Mouse (Mus musculus): ENCODE results near the gene Ddc. TPM values are rescaled to one million over a fixed set of nuclear protein-coding genes. Genes with fewer than 3 reads are reported as not detected.

Ddc gene
- polyA plus RNA-seq, 1 experiment from 2014 or later, result 114 TPM

DNA sequence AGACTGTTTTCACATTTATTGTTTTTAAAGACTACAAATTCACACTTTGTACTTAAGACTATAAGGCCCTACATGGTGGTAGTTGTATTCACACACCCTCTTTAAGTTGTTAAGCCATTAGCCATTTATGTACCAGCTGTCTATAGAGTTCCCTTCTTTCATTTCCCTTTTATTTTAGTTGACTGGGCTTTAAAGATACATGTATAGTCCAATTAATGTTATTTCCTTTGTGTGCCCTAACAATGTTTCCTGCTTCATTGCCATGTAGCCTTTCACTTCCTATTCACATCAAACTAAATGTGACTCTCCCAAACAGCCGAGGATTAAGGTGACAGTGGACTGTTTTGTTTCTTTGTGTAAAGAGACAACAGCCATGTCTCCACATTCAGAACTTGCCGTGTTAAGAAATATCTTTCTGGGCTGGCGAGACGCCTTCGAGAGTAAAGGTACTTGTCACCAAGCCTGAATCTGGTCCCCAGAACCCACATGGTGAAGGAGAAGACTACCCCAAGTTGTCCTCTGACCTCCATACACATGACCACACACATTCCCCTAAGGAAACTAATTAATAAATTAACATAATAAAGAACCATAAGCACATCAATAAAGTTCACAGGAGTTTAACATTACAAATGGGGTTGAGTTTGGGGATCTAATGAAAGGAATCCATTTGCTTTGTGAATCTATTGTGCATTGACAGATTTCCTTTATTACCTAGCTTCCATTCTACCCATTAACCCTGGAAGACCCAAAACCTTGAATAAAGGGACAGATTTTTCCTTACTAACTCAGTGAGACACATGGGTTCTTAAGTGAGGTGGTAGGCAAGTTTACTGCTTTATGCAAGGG, 43.1 kb upstream of the Ddc start:
- no peak overlapping the region for H3K4me3 ChIP-seq (ENCODE audit: control insufficient read depth in 1 of 2, insufficient read depth in 1 of 2, low read depth in 1 of 2, low read length in 2 of 2)
- WGBS, result 81% methylated on average over 5 of the region's 5 CpGs
- H3K4me2 ChIP-seq (ENCODE audit: low read length), result no peak overlapping the region
- no peaks in the 10 kb centered on the region for H3K9me3 ChIP-seq (ENCODE audit: control insufficient read depth, low read length)
- no peaks in the 10 kb centered on the region for H3K27me3 ChIP-seq (ENCODE audit: control insufficient read depth, insufficient read depth, low read length)
- ATAC-seq (ENCODE audit: insufficient number of reproducible peaks, insufficient read depth, low FRiP score, low read depth), result no peak
- H3K9ac ChIP-seq (ENCODE audit: low read length), result no peak overlapping the region
- peak overlapping the region; percentile 28 to 88; a peak in 3 of 4 replicates for H3K27ac ChIP-seq (replicated peaks in 1 of 2; ENCODE audit: control insufficient read depth in 1 of 2, insufficient read depth in 1 of 2, low read depth in 2 of 2, low read length in 2 of 2)
- H3K36me3 ChIP-seq (ENCODE audit: control insufficient read depth, insufficient read depth, low read length), result peaks cover 94% of the 10 kb centered on the region
- H3K4me1 ChIP-seq (ENCODE audit: control insufficient read depth in 2 of 2, insufficient read depth in 2 of 2, low read length in 2 of 2), result peaks cover 11 to 46% of the 10 kb centered on the region in 2 experiments

DNA sequence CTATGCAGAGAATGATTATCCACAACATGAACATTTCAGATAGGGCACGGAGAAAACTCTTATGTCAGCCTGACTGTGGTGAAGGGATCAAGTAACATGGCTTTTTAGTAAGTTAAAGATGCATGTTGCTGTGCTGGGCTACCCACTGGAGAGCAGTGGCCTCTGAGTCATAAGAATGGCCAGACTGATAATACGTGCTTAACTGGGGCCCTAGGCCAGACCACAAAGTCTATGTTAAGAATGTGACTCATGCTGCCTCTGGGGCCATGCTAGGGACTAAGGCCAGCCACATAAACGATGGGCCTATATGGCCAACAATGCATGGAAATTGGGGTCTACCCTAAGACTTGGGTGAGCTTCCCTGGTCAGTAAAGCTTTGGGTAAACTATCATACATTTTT, 41.7 kb upstream of the Ddc start:
- peaks cover 11 to 49% of the 10 kb centered on the region in 2 experiments for H3K4me1 ChIP-seq (ENCODE audit: control insufficient read depth in 2 of 2, insufficient read depth in 2 of 2, low read length in 2 of 2)
- peak; percentile 74 for ATAC-seq (ENCODE audit: insufficient number of reproducible peaks, insufficient read depth, low FRiP score, low read depth)

DNA sequence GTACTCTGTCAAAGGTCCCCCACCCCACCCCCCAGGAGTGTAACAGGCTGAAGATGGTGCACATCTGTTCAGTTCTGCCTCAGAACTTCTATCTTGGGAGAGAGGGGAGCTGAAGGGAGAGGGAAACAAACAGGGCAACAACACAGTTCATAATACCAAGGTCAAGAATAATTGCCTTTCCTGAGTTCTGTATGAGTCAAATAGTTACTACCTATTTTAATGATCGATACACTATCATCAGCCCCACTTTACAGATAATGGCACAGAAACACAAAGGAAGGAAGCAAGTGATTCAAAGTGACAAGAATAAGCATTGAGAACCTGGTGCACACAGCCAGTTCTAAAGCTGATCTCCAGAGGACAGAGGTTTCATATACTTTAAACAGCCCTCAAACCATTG, 40.6 kb upstream of the Ddc start:
- peaks cover 94% of the 10 kb centered on the region for H3K36me3 ChIP-seq (ENCODE audit: control insufficient read depth, insufficient read depth, low read length)
- H3K4me1 ChIP-seq (ENCODE audit: control insufficient read depth in 2 of 2, insufficient read depth in 2 of 2, low read length in 2 of 2), result peaks cover 9 to 49% of the 10 kb centered on the region in 2 experiments
- H3K9me3 ChIP-seq (ENCODE audit: control insufficient read depth, low read length), result no peaks in the 10 kb centered on the region
- 92% methylated on average over 1 of the region's 1 CpGs for WGBS
- no peak overlapping the region for H3K4me3 ChIP-seq (ENCODE audit: control insufficient read depth in 1 of 2, insufficient read depth in 1 of 2, low read depth in 1 of 2, low read length in 2 of 2)
- no peak for ATAC-seq (ENCODE audit: insufficient number of reproducible peaks, insufficient read depth, low FRiP score, low read depth)
- H3K27ac ChIP-seq (replicated peaks in 1 of 2; ENCODE audit: control insufficient read depth in 1 of 2, insufficient read depth in 1 of 2, low read depth in 2 of 2, low read length in 2 of 2), result peak overlapping the region in 1 of 2 experiments; percentile 53; a peak in 2 of 4 replicates
- no peak overlapping the region for H3K4me2 ChIP-seq (ENCODE audit: low read length)
- H3K9ac ChIP-seq (ENCODE audit: low read length), result 0 out of 2 replicates have a peak overlapping the region, but pooled peaks have one; percentile 5
- H3K27me3 ChIP-seq (ENCODE audit: control insufficient read depth, insufficient read depth, low read length), result no peaks in the 10 kb centered on the region

More for the DNA sequence above, 41.7 kb upstream of the Ddc start:
- Histone ChIP-seq H3K9me3 (ENCODE audit: control insufficient read depth, low read length) (no peaks in the 10 kb centered on the region), H3K4me3 (ENCODE audit: control insufficient read depth in 1 of 2, insufficient read depth in 1 of 2, low read depth in 1 of 2, low read length in 2 of 2) (no peak overlapping the region), H3K27me3 (ENCODE audit: control insufficient read depth, insufficient read depth, low read length) (no peaks in the 10 kb centered on the region), H3K36me3 (ENCODE audit: control insufficient read depth, insufficient read depth, low read length) (peaks cover 94% of the 10 kb centered on the region), H3K27ac (replicated peaks in 1 of 2; ENCODE audit: control insufficient read depth in 1 of 2, insufficient read depth in 1 of 2, low read depth in 2 of 2, low read length in 2 of 2) (peak overlapping the region; percentile 54 to 69), H3K9ac (ENCODE audit: low read length) (no peak overlapping the region), H3K4me2 (ENCODE audit: low read length) (no peak overlapping the region)
- WGBS, result 23% methylated on average over 3 of the region's 3 CpGs

DNA sequence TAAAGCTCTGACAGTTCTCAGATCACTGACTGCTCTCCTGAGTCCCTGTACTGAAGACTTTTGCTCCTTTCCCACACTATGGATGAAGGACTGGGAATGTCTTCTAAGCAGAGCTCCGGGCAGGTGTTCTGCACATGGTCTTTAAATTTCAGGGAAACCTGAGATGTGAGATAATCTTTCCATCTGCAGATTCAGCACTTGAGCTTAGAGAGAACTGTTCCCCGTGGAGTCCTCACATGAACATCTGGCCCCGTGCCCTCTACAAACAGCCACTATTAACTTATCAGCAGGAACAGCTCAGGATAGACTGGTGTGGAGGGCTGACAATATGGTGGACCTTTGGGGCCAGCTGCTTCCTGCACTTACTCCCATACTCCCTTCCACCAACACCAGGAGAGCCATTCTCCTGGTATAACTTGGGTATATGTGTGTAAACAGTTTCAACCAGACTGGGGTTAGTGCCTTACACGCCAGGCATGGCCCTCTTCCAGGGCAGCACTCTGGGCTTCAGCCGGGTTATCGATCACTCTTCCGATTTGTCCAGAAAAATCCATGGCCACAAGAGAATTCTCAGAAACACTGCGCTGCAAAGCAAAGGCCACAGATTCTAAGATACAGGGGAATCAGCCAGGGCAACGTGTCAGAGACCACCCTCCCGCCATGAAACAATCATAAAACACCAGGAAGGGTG, 39.5 kb upstream of the Ddc start:
- no peak for ATAC-seq (ENCODE audit: insufficient number of reproducible peaks, insufficient read depth, low FRiP score, low read depth)
- WGBS, result 79% methylated on average over 10 of the region's 10 CpGs

DNA sequence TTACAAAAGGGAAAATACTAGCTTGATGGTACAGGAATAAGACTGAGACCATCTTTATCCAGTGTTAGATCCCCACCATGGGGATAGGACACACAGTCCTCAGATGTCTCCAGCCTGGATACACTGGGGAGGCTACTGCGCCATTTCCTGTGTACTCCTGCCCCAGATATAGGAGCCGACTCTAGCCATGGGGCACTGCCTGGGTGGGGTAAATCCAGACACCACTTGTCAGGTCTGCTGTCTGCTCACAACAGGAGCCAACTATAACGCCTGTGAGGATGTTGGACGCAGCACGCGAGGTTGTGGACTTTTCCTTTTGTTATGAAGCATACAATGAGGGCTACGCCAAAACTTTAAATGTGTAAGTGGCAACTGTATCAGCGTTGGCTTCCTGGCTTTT, 36.9 kb upstream of the Ddc start:
- Histone ChIP-seq H3K27me3 (ENCODE audit: control insufficient read depth, insufficient read depth, low read length) (no peaks in the 10 kb centered on the region), H3K4me3 (ENCODE audit: control insufficient read depth in 1 of 2, insufficient read depth in 1 of 2, low read depth in 1 of 2, low read length in 2 of 2) (no peak overlapping the region), H3K4me2 (ENCODE audit: low read length) (no peak overlapping the region), H3K36me3 (ENCODE audit: control insufficient read depth, insufficient read depth, low read length) (peaks cover 93% of the 10 kb centered on the region), H3K4me1 (ENCODE audit: control insufficient read depth in 2 of 2, insufficient read depth in 2 of 2, low read length in 2 of 2) (peaks cover 16 to 36% of the 10 kb centered on the region in 2 experiments), H3K9ac (ENCODE audit: low read length) (0 out of 2 replicates have a peak overlapping the region, but pooled peaks have one; percentile 1), H3K9me3 (ENCODE audit: control insufficient read depth, low read length) (no peaks in the 10 kb centered on the region), H3K27ac (replicated peaks in 1 of 2; ENCODE audit: control insufficient read depth in 1 of 2, insufficient read depth in 1 of 2, low read depth in 2 of 2, low read length in 2 of 2) (peak overlapping the region in 1 of 2 experiments; percentile 57; a peak in 2 of 4 replicates)
- 77% methylated on average over 8 of the region's 8 CpGs for WGBS
- no peak for ATAC-seq (ENCODE audit: insufficient number of reproducible peaks, insufficient read depth, low FRiP score, low read depth)

More for the DNA sequence above, 39.5 kb upstream of the Ddc start:
- H3K4me2 ChIP-seq (ENCODE audit: low read length), result no peak overlapping the region
- H3K4me1 ChIP-seq (ENCODE audit: control insufficient read depth in 2 of 2, insufficient read depth in 2 of 2, low read length in 2 of 2), result peaks cover 13 to 43% of the 10 kb centered on the region in 2 experiments
- H3K9ac ChIP-seq (ENCODE audit: low read length), result no peak overlapping the region
- H3K27me3 ChIP-seq (ENCODE audit: control insufficient read depth, insufficient read depth, low read length), result no peaks in the 10 kb centered on the region
- no peak overlapping the region for H3K4me3 ChIP-seq (ENCODE audit: control insufficient read depth in 1 of 2, insufficient read depth in 1 of 2, low read depth in 1 of 2, low read length in 2 of 2)
- peak overlapping the region; percentile 7 to 49; a peak in 3 of 4 replicates for H3K27ac ChIP-seq (replicated peaks in 1 of 2; ENCODE audit: control insufficient read depth in 1 of 2, insufficient read depth in 1 of 2, low read depth in 2 of 2, low read length in 2 of 2)
- peaks cover 94% of the 10 kb centered on the region for H3K36me3 ChIP-seq (ENCODE audit: control insufficient read depth, insufficient read depth, low read length)
- H3K9me3 ChIP-seq (ENCODE audit: control insufficient read depth, low read length), result no peaks in the 10 kb centered on the region

DNA sequence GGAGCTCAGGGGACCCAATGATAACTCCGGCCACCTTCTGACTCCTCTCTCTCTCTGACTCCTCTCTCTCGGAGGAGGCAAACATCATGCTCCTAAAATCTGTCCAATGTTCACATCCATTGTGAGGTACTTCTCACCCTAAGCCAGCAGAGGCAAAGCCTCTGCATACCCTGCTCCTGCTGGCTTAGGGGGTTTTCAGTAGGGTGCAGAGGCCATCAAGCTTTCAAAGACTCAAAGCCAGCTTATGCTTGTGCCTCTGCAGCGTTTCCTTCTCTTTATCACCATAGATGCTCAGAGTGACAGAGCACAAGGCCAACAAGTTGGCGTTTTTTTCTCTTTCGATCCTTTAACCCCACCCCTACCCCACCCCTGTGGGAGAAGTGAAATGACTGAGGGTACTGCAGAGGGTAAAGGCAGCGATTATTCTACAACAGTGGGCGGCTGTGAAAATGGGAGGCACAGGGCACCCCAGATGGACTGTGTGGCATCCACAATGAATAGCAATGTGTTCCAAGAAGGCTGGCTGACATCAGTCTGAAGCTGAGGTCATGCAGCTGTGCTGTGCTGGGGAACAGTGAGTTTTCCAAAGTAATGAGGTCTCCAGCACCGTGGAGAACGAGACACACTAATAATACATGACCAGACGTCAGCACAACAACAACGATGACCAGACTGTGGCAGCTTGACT, 34.3 kb upstream of the Ddc start:
- Histone ChIP-seq H3K9ac (ENCODE audit: low read length) (peak overlapping the region; percentile 9; the same call in 1 of the 2 replicates), H3K36me3 (ENCODE audit: control insufficient read depth, insufficient read depth, low read length) (peaks cover 77% of the 10 kb centered on the region), H3K27ac (replicated peaks in 1 of 2; ENCODE audit: control insufficient read depth in 1 of 2, insufficient read depth in 1 of 2, low read depth in 2 of 2, low read length in 2 of 2) (peak overlapping the region; percentile 53 to 64), H3K4me2 (ENCODE audit: low read length) (no peak overlapping the region), H3K27me3 (ENCODE audit: control insufficient read depth, insufficient read depth, low read length) (no peaks in the 10 kb centered on the region), H3K4me3 (ENCODE audit: control insufficient read depth in 1 of 2, insufficient read depth in 1 of 2, low read depth in 1 of 2, low read length in 2 of 2) (no peak overlapping the region), H3K4me1 (ENCODE audit: control insufficient read depth in 2 of 2, insufficient read depth in 2 of 2, low read length in 2 of 2) (peaks cover 13 to 16% of the 10 kb centered on the region in 2 experiments), H3K9me3 (ENCODE audit: control insufficient read depth, low read length) (no peaks in the 10 kb centered on the region)
- 56% methylated on average over 11 of the region's 11 CpGs for WGBS
- no peak for ATAC-seq (ENCODE audit: insufficient number of reproducible peaks, insufficient read depth, low FRiP score, low read depth)

DNA sequence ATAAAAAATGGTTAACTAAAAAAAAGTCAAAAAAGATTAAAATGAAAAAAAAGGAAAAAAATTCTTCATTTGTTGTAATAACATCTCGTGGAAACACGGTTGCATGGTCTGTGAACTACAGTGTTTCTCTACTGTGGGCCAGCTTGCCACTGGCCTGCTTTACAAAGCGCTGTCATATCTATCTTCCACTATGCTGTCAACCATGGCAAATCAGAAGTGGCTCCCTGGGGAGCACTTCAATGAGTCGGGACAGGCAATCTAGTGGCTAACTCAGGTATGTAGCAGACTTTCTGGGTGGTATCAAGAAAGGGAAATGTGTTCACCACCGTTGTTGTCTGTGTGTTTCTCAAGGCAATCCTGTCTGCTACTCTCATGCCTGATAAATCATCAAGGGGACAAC, 33.7 kb upstream of the Ddc start:
- Histone ChIP-seq H3K4me3 (ENCODE audit: control insufficient read depth in 1 of 2, insufficient read depth in 1 of 2, low read depth in 1 of 2, low read length in 2 of 2) (no peak overlapping the region), H3K4me2 (ENCODE audit: low read length) (no peak overlapping the region), H3K36me3 (ENCODE audit: control insufficient read depth, insufficient read depth, low read length) (peaks cover 72% of the 10 kb centered on the region), H3K27me3 (ENCODE audit: control insufficient read depth, insufficient read depth, low read length) (no peaks in the 10 kb centered on the region), H3K9ac (ENCODE audit: low read length) (no peak overlapping the region), H3K27ac (replicated peaks in 1 of 2; ENCODE audit: control insufficient read depth in 1 of 2, insufficient read depth in 1 of 2, low read depth in 2 of 2, low read length in 2 of 2) (peak overlapping the region; percentile 53 to 64), H3K4me1 (ENCODE audit: control insufficient read depth in 2 of 2, insufficient read depth in 2 of 2, low read length in 2 of 2) (peaks cover 13 to 14% of the 10 kb centered on the region in 2 experiments), H3K9me3 (ENCODE audit: control insufficient read depth, low read length) (no peaks in the 10 kb centered on the region)
- ATAC-seq (ENCODE audit: insufficient number of reproducible peaks, insufficient read depth, low FRiP score, low read depth), result no peak
- 48% methylated on average over 5 of the region's 5 CpGs for WGBS
